Mouse (Mus musculus): ENCODE data around the gene Fgfr2.

The Fgfr2 gene

GRCm38 (mm10) chr7:131556116-131556515 is 1567.0 kb downstream of the Fgfr2 start:
- DNase-seq (ENCODE audit: low read depth, low spot score), result no peak

GRCm38 (mm10) chr7:131555301-131556081 is 1567.7 kb downstream of the Fgfr2 start:
- no peak for DNase-seq (ENCODE audit: low read depth, low spot score)

DNA sequence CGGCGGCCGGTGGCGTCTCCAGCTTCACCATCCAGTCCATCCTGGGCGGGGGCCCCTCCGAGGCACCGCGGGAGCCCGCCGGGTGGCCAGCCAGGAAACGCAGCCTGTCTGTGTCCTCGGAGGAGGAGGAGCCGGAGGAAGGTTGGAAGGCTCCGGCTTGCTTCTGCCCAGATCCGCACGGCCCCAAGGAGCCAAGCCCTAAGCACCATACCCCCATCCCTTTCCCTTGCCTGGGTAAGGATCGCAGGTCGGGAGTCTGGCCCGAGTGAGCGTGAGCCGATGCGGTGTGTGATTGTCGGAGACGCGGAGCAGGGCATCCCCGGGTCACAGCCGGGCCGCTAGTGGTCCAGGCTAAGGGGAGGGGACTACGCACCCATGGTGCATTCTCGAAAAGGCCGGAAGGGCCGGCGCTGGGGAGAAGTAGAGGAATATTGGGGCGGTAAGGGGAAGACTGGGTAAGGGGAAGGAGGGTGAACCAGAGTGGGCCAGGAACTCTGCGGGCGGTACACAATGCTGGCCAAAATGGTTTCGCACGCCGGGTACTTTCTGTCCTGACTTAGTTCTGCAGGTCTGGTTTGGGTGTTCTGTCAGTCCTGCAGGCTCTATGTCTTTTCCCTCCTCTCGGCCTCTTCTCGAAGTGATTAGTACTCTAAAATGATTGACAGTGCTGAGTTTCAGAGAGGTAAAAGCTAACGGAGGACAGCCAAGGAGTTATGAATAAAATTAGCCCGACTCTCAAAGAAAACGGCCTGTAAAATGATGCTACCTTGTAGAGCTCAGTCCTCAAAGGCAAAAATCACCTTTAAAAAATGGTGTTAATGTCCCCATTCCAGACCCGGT is 1568.6 kb downstream of the Fgfr2 start:
- DNase-seq (ENCODE audit: low read depth, low spot score), result no peak

- no peak for DNase-seq (ENCODE audit: low read depth, low spot score)
These were observed 1569.4 kb downstream of the Fgfr2 start for GRCm38 (mm10) chr7:131553771-131554175.

DNA sequence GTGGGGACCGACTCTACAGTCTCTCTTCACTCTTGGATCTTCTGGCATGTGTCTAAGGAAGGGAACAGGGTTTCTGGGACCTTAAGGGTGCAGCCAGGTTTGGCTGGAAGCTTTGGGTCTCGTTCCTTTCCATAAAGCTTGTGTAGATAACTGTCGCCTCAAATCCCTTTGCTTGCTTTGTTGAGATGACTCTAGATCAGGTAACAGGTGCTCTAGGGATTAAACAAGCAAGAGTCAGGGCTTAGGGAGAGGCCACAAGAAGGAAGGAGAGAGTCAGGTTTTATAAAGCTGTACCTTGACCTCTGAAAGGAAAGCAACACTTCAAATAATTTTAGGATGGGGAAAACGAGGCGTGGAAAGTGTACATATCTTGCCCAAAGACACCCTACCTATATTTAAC is 1570.4 kb downstream of the Fgfr2 start:
- DNase-seq (ENCODE audit: low read depth, low spot score), result no peak

DNA sequence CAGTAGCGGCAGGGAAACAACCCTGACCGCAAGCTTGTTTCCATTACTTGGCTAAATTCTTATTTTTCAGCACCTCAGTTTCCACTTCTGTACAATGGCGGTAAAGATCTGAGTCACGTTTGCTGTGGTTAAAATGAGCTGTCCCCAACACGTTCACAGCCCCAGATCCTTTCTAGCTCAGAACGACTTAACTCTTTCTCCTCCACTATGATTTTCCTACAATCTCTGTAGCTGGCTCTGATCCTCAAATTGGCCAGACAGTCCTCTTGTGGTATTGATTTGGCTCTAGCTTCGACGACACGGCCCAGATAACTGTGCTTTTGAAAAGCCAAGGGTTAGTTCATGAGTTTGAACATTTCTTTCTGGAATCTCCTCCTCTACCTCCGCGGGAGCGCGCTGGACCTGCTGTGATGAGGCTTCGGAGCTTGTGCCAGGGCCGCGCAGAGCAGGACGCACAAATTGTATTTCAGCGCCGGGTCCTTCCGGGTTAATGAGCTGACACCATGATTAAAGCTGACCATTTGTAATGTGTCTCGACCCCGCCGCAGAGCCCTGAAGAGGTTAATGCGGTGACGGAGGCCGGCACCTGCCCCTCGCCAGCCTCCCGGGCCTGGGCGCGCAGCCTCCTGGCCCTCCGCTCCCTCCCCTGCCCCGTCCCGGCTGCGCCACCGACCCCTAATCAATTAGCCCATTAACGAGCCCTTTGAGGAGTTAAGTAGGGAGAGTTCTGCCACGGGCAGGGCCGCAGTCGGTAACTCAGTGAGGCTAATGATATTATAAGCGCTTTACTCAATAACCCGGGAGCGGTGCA is 1571.0 kb downstream of the Fgfr2 start:
- DNase-seq (ENCODE audit: low read depth, low spot score), result no peak

DNA sequence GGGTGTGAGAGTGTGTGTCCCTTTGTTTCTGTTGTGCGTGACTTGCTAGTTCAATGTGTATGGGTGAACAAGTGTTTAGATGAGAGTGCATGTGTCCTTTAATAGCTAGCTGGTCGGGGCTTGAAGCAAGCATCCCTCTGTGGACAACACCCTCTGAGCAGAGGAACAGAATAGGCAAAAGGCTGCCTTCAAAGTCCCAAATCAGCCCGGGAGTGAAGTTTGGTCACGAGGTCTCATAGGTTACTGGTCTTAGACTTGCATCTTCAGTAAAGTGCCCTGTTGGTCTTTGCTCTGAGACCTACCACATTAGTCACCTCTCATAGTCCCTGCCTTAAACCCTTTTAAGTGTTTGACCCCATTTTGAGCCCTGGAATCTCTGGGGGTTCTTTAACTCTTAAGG is 1571.7 kb downstream of the Fgfr2 start:
- no peak for DNase-seq (ENCODE audit: low read depth, low spot score)

- no peak for DNase-seq (ENCODE audit: low read depth, low spot score)
These were observed 1574.7 kb downstream of the Fgfr2 start, which contains the start of gene Hmx2 for GRCm38 (mm10) chr7:131548473-131548872. TSS of gene Hmx2 (plus strand) at chr7:131548773.

DNA sequence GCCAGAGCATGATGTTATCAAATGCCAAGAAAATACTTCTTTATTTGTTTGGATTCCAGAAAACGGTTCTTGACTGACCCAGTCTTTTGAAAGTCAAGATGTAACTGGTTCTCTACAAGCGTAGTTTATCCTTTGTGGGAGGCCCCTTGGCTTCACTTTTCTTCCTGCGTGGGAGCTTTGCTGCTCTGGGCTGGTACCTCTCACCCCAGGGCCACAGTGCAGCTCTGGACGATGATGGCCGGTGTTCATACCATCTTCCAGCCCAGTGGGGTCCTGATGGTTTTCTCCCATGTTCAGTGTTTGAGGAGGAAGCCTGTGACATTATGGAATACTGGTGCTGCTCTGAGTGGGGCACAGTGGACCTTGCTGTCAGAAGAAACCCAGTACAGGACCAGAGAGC is 1575.7 kb downstream of the Fgfr2 start:
- DNase-seq (ENCODE audit: low read depth, low spot score), result no peak

DNA sequence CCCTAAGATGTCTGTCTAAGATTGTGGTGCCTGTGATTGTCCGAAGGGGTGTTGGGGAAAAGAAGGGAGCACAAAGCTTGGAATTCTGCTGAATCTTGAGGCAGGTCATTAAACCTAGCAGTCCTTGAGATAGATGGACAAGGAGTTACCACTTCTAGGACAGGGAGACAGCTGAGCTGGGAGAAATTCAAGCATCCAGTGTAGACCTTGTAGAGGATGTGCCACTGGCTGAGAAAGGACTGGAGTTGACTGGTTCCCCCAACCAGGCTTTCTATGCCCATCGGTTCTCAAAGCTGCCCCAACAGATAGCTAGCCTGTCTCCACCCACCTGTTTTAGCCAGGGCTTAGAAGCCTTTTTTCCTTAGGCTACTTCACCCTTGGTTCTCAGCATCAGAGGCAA is 1576.7 kb downstream of the Fgfr2 start:
- DNase-seq (ENCODE audit: low read depth, low spot score), result no peak

DNA sequence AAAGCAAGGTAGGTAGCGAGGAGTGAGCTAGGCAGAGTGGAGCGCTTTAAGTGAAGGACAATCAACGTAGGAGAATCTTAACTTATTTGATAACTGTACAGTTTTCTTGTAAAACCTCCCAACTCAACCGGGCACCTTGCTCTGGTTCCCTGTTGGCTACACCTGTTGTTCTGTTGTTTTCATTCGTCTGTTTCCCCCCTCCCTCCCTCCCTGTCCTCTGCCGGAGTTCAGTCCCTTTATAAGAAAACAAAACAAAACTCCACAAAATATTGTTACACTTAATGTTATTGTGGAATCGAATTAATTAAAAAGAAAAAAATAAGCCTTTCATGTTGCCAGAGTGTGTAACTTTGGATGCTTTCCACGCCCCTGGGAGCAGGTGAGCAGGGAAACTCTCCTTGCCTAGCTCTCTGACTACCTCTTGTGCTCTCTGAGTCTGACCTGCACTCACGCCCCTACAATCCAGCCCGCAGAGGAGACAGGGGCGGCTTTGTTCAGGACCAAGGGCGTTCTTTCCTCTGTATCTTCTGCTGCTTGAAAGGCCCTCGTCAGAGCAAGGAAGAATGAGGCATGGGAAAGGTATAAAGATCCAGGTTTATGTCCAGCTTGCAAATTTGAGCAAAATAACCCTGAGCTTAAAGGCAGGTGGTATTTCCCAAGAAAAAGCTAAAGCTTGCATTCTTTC is 1577.3 kb downstream of the Fgfr2 start:
- no peak for DNase-seq (ENCODE audit: low read depth, low spot score)

DNA sequence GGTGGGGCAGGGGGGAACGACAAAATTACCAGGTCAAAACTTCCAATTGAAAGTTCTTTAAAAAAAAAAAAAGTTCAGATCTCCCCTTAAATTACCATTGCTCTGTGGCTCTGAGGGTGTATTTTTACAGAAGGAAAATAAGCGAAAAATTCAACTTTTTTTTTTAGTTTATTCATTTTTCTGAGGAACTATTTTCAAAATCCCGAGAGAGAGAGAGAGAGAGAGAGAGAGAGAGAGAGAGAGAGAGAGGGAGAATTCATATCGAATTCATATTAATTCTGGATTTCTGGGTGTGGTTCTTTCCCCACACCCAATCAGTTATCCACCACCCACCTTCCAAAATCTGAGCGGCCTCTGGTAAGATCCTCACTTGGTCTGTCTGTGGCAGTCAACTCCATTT is 1578.3 kb downstream of the Fgfr2 start:
- no peak for DNase-seq (ENCODE audit: low read depth, low spot score)

GRCm38 (mm10) chr7:131543623-131544481 is 1579.3 kb downstream of the Fgfr2 start:
- DNase-seq (ENCODE audit: low read depth, low spot score), result no peak

- DNase-seq (ENCODE audit: low read depth, low spot score), result no peak
These were observed 1580.1 kb downstream of the Fgfr2 start for GRCm38 (mm10) chr7:131542872-131543622.

DNA sequence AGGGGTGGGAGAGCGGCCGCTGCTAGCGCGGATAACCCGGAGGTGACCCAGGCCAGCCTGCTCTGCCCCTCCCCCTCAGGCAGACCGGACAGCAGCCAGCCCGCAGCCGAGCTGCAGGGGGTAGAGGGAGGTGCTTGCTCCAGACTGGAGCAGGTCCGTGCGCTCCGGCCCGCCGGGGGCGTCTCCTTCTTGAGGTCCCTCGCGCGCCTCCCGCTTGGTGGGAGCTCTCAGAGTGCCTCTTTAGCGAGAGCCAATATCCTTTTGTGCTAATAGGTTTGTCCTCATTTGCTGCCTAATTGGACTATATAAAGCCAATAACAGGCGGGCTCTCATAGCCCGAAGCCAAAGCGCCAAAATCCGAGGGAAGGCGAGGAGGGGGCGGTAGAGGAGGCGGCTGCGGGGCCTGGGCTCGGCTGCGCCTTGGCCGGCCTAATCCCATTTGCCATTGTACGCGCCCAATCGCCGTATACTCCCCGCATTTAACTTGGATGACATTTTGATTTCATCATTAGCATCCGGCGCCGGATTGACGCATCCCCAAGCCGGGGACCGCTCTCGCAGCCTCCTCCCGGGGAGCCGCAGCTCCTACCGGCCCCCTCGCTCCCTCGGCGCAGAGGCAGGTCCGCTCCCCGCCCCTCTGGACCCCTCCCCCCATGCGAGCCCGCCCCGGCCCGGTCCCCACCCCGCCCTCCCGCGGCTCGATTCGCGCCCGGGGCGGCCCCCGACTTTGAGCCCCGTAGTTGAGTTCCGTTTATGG is 1580.9 kb downstream of the Fgfr2 start, which contains the start of gene Hmx3:
Gene Hmx3, plus strand, starts transcription at position 753 of the 757 bp plus-strand sequence.
- no peak for DNase-seq (ENCODE audit: low read depth, low spot score)

- DNase-seq (ENCODE audit: low read depth, low spot score), result no peak
These were observed 1581.7 kb downstream of the Fgfr2 start for GRCm38 (mm10) chr7:131541184-131542114.

DNA sequence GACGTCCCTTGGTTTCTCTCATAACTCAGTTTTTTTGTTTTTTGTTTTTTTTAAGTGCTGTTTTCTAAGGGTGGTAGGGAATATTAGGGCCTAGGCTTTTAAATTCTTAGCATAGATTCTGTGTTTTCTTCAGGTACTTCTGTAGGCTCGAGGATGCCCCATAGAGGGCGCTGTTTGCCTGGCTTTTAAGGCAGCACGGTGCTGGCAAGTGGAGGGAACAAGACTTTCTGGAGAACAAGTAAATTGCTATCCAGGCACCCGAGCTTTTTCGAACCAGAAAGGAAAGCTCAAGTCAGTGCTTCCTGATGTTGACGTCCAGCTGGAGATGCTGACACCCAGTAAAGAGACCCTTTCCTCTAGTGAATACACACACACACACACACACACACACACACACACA is 1583.2 kb downstream of the Fgfr2 start:
- DNase-seq (ENCODE audit: low read depth, low spot score), result peak; percentile 54

DNA sequence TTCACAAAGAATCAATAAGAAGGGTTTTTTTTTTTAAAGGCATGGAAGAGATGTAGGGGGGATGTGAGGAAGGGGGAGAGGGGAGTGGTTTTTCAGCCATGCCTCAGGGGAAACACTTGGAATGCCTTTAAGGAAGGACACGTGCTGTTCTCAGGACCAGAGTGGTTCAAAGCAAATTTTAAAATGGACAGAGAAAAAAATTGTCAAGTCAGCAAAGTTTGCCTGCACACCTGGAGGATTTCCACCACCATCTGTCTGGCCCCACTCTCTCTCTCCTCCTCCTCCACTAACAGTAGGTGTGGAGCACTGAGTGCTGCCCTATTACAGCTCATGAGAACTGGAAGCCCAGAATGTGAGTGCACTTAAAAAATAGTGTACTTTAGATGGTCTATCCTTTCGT is 1619.4 kb downstream of the Fgfr2 start:
- no peak for DNase-seq (ENCODE audit: low read depth, low spot score)
